Mouse (Mus musculus) central nervous system, embryonic 11.5 days (tissue): ENCODE results near the gene Tsks. TPM values are rescaled to one million over a fixed set of nuclear protein-coding genes. Genes with fewer than 3 reads are reported as not detected.

ENCODE experiments used
- polyA plus RNA-seq: library from polyadenylated mRNA; depleted of rRNA; stranded (reverse); fragments of >200 nt; gene quantifications from 2 replicates; pipeline ENCODE4 v1.2.3, GENCODE M21; 2012; rRNA removed

Tsks gene
- polyA plus RNA-seq = 0.07 and 0.08 TPM in 2 replicates

DNA sequence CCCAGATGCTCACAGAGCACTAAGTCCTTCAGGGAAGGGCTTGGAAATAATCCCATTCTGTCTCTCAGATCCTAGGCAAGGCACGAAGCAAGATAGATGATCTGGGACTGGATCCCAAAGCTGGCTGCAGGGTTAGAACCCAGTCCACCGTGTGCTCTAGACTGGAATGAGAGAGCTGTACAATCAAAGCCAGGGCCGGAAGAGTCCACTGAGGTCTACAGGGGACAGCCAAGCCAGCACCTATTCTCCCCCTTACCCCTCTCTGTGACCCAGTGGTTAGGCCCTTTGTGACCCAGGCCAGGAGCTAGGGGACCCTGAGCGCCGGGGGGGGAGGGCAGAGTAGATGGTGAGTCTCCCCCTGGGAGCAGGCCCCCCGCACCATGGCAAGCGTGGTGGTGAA lies at the start of gene Tsks:
Gene Tsks (plus strand): TSS at position 301 of the 400 bp plus-strand sequence.

DNA sequence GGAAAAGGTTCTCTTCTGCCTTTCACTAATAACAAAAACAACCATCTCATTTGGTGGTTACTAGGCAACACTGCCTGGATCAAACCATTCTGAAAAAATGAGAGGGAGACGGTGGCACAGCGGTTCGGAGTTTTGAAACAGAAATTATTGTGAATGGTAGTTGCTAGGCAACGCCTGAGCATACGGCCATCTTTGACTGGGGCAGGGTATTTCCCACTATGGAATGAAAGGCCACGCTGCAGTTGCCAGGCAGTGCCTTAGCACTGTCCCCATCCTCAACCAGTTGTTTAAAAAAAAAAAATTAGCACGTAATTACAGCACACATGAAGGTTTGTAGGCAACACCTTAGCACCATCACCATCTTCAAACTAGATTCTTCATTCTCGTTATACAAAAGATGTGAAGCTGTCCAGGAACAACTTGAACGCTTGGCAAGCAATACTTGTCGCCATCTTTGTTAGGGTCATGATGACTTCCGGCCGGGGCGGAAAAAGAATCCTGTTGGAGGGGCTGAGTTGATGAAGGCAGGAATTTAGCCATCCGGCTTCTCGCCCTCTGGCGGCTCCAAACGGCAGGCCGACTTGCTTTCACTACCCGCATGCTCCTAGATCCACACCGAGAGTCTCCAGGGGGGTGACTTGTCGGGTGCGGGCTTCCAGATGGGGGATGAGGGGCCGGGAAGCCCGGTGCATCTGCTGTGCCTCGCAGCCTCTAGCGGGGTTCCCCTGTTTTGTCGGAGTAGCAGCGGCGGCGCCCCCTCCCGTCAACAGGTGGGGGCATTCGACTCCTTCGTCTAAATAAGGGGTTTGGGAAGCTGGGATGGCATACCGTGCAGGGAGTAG lies 47.2 kb upstream of the Tsks start, which contains the start of gene Fuz:
Gene Fuz (plus strand): TSS at position 487 of the 842 bp plus-strand sequence.

DNA sequence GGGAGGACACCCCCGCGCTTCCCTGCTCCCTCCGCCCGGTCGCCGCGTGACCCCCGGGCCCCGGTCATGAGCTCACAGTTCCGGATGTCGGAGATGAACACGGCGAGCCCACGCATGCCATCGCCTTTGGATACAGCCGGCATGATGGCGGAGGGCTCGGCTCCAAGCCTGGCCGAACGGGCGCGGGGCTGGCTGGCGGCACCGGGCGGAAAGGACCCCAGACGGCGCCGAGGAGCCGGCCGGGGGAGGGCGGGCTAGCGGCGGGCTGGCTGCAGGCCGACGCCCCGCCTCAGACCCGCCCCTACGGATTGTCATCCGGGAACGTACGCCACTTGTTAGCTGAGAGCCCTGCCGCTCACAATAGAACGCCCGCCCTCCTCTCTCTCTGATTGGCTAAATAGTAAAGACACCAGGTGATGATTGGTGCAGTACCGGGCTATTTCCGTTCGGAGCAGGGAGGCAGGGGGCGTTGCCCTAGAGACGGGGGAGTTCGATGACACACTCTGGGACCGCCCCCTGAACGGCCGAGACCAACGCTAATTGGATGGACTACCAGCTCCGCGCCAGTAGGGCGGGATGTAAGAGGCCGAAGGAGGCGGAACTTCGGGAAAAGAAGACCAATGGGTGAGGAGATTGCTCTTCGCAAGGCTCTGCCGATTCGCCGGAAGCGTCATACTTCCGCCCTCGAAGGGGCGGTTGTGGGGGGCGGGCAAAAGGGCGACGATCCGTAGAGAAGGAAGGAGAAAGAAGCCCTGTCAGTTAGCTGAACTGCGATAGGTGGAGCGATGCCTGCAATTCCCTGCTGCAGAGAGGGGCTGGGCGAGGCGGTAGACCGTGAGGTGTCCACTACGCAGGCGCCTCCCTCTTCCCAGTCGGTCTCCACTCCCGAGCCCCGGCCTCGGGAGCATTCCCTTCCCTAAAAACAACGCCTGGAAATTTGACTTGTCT lies 13.5 kb upstream of the Tsks start, which contains the start of gene Ap2a1:
Gene Ap2a1 (minus strand): TSS at position 293 of the 948 bp plus-strand sequence.

DNA sequence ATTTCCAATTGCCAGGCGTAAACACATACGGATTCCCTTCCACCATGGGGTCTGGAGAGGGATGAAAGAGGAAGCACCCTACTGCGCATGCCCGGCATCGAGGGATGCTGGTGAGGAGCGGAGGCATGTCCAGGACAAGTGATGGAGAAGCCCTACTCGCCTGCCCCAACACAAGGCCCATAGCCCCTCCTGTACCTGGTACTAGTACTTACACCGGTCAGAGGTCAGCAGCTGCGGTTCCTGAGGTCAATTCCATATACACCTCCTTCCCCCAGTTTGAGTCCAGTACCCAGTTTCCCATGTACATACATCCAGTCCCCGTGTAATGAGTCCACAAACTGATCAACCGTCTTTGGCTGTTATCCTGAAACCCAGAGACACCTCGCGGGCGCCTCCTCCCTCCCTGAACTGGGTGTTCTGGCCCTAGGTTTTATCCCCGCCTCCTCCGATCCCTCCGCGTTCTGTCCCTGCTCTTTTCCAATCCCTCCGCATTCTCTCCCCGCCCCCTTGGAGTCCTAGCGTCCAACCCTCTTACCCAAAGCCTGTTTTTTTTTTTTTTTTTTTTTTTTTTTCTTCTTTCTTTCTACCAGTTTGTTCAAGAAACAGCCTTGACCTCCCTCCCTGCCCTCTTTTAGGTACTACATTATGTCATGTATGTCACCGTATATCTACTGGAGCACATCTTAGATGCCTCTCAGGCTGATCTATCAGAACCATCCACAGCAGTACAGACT lies 31.5 kb downstream of the Tsks start, which contains the start of gene Cpt1c:
Gene Cpt1c (minus strand): TSS at position 469 of the 734 bp plus-strand sequence.

DNA sequence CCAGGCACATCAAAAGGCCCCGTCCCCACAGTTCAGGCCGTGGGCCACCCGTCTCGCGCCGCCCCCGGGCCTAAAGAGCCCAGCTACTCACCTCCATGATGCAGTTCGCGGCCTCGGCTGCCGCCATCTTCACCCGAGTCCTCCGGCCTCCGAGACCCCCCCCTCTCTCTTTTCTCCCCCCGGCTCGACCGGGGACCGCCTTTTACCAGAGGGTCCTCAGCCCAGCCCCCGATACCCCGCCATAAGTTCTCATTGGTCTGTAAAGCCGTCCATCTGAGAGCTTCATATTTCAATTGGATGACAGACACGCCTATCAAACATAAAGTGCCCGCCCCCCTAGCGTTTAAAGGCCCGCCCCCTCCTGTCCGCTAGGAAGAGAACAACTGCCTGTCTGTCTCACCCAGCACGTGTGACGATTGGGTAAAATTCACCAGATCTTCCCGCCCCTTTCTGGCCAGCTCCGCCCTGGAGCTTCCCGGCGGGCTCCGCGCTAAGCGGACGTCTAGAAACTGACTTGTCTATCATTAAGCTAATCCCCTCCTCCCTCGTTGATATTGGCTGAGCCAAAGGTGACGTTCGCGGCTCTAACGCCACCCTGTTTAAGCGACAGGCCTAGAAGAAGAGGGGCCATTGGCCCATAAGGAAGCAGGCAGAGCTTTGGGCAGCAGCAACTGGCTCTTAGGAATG lies 43.3 kb downstream of the Tsks start, which contains the start of gene Prmt1:
Gene Prmt1 (minus strand): TSS at position 377 of the 687 bp plus-strand sequence.

DNA sequence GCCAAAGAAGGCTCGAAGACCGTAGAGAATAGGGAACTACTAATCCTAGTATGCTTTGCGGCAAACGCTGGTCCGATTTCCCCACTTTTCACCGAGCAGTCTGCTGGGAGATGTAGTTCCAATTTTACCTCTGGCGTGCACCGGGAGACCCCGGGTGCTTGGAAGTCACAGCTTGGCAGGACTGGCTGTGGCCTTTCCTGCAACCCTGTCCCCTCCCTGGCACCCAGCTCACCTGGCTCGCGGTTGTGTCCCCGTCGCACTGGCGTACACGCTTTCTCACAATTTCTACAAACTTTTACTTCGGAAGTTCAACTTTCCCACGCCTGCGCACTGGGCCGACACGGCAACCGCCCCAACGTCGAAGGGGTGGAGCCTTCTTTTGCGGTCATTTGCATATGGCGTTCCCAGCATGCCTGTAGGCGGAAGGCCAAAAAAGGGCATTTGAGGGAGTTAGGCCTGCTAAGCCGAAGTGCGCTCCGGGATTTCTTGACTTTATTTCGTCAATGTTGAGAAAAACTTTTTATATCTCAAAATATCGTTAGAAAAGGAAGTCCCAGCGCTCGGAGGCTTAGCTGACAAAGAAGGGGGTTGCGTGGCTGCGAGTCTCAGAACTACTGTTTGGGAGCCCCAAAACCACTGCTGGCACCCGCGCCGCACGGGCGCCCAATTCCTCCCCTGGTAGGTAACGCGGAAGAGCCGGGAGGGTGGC lies 54.4 kb downstream of the Tsks start, which contains the start of gene Irf3:
Gene Irf3 (plus strand): TSS at position 418 of the 709 bp plus-strand sequence.

DNA sequence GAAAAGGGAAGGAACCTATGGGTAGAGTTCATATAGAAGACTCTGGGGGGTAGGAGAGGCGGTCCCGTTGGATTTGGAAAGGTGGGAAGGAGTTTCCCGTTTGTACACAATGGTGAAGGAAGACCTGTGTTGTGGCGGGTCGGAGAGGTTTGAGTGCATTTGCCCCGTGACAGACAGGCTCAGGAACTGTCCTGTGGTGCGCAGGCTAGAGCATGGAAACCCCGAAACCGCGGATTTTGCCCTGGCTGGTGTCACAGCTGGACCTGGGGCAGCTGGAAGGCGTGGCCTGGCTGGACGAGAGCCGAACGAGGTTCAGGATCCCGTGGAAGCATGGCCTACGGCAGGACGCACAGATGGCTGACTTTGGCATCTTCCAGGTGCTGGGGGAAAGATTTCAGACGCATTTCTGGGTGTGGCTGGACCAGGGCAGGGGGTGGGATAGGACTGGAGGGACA lies 55.5 kb downstream of the Tsks start, which contains the start of gene Bcl2l12:
Gene Bcl2l12 (minus strand): TSS at position 212 of the 455 bp plus-strand sequence.

Other genes with a start within 250 kb of the Tsks start
- not detected in 2 replicates for gene Izumo2, start 234.5 kb upstream of the Tsks start, polyA plus RNA-seq
- gene Vrk3, start 194.8 kb upstream of the Tsks start, polyA plus RNA-seq = 29.7 and 35.3 TPM in 2 replicates
- gene Zfp473, start 192.2 kb upstream of the Tsks start, polyA plus RNA-seq = 2.1 and 2.2 TPM in 2 replicates
- gene Nup62, start 127.1 kb upstream of the Tsks start, polyA plus RNA-seq = 72.9 and 96.2 TPM in 2 replicates
- 0.37 and 0.54 TPM in 2 replicates for gene Il4i1, start 126.8 kb upstream of the Tsks start, polyA plus RNA-seq
- 26.1 and 29.3 TPM in 2 replicates for gene Atf5, start 126.5 kb upstream of the Tsks start, polyA plus RNA-seq
- gene Akt1s1, start 94.2 kb upstream of the Tsks start, polyA plus RNA-seq = 101 and 104 TPM in 2 replicates
- gene Tbc1d17, start 94.1 kb upstream of the Tsks start, polyA plus RNA-seq = 57.2 and 66.8 TPM in 2 replicates
- 29.5 and 32.5 TPM in 2 replicates for gene Pnkp, start 86.1 kb upstream of the Tsks start, polyA plus RNA-seq
- 453 and 647 TPM in 2 replicates for gene Ptov1, start 73.4 kb upstream of the Tsks start, polyA plus RNA-seq
- 151 and 183 TPM in 2 replicates for gene Med25, start 50.5 kb upstream of the Tsks start, polyA plus RNA-seq
- gene Fuz, start 47.1 kb upstream of the Tsks start, polyA plus RNA-seq = 23.0 and 29.3 TPM in 2 replicates
- 70.2 and 102 TPM in 2 replicates for gene Ap2a1, start 13.7 kb upstream of the Tsks start, polyA plus RNA-seq
- 36.4 and 49.2 TPM in 2 replicates for gene Cpt1c, start 31.6 kb downstream of the Tsks start, polyA plus RNA-seq
- 510 and 945 TPM in 2 replicates for gene Prmt1, start 43.4 kb downstream of the Tsks start, polyA plus RNA-seq
- 113 and 137 TPM in 2 replicates for gene Irf3, start 54.4 kb downstream of the Tsks start, polyA plus RNA-seq
- gene Bcl2l12, start 55.5 kb downstream of the Tsks start, polyA plus RNA-seq = 70.1 and 80.1 TPM in 2 replicates
- gene Scaf1, start 73.2 kb downstream of the Tsks start, polyA plus RNA-seq = 105 and 108 TPM in 2 replicates
- 17.2 and 25.6 TPM in 2 replicates for gene Rras, start 74.8 kb downstream of the Tsks start, polyA plus RNA-seq
- 27.7 and 54.2 TPM in 2 replicates for gene Prr12, start 109.7 kb downstream of the Tsks start, polyA plus RNA-seq
- gene Nosip, start 119.2 kb downstream of the Tsks start, polyA plus RNA-seq = 75.0 and 79.0 TPM in 2 replicates
- 18.9 and 28.4 TPM in 2 replicates for gene Prrg2, start 119.5 kb downstream of the Tsks start, polyA plus RNA-seq
- 151 and 178 TPM in 2 replicates for gene Rcn3, start 149.0 kb downstream of the Tsks start, polyA plus RNA-seq
- 9.6 and 15.3 TPM in 2 replicates for gene Fcgrt, start 160.6 kb downstream of the Tsks start, polyA plus RNA-seq
- 695 and 927 TPM in 2 replicates for gene Rps11, start 181.2 kb downstream of the Tsks start, polyA plus RNA-seq
- gene Rpl13a, start 185.6 kb downstream of the Tsks start, polyA plus RNA-seq = 2,695 and 3,876 TPM in 2 replicates
- gene Gm45713, start 193.0 kb downstream of the Tsks start, polyA plus RNA-seq = 0.05 and 0.52 TPM in 2 replicates
- 4.8 and 5.5 TPM in 2 replicates for gene Flt3l, start 193.2 kb downstream of the Tsks start, polyA plus RNA-seq
- 112 and 132 TPM in 2 replicates for gene Pih1d1, start 211.1 kb downstream of the Tsks start, polyA plus RNA-seq
- gene Aldh16a1, start 211.4 kb downstream of the Tsks start, polyA plus RNA-seq = 31.7 and 34.0 TPM in 2 replicates
- gene Slc17a7, start 220.7 kb downstream of the Tsks start, polyA plus RNA-seq = 2.3 and 2.8 TPM in 2 replicates
- gene Gfy, start 236.4 kb downstream of the Tsks start, polyA plus RNA-seq = 0.04 and 0.07 TPM in 2 replicates
- 0.26 TPM in 1 of 2 replicates, not detected in the other for gene Pth2, start 237.8 kb downstream of the Tsks start, polyA plus RNA-seq